18 mouse cellular contexts compared by ENCODE assay signal in genomic region chr14:68219025-68219595, GRCm38 (mm10).
DNase-seq lines count a peak whose midpoint lies in the region; ATAC-seq and TF ChIP-seq lines count a peak whose summit lies in the region.
"Had no signal": no experiment of that assay in that cellular context is flagged by ENCODE, and none has a peak within 500 bp of the region (broad histone marks: within the 10 kb centered on the region; RNA-seq: fewer than 3 reads in every experiment).

No protein-coding gene starts in this region.

- TF ChIP-seq CTCF in lung, embryonic 14.5 days (IDR thresholded peaks at IDR 0.05; ENCODE audit: low read depth) = no peak
- TF ChIP-seq CTCF in lung, postnatal 0 days (IDR thresholded peaks at IDR 0.05) = no peak
- no peak for TF ChIP-seq CTCF in cerebellum, adult 2 months (IDR thresholded peaks at IDR 0.05; ENCODE audit: borderline replicate concordance, insufficient read depth, low read depth, low read length)

- H3K36me3 ChIP-seq in heart, embryonic 11.5 days (ENCODE audit: control insufficient read depth, insufficient read depth, low read length) = no peaks in the 10 kb centered on the region
- no peaks in the 10 kb centered on the region for H3K36me3 ChIP-seq in lung, embryonic 14.5 days (ENCODE audit: insufficient read depth)
- H3K36me3 ChIP-seq in lung, postnatal 0 days (ENCODE audit: insufficient read depth, low read length) = no peaks in the 10 kb centered on the region
- no peaks in the 10 kb centered on the region for H3K36me3 ChIP-seq in neural tube, embryonic 15.5 days
- H3K36me3 ChIP-seq: embryonic facial prominence, embryonic 10.5 days; heart, embryonic 10.5 days had no signal

- TF ChIP-seq POLR2A in cerebellum, adult 2 months (IDR thresholded peaks at IDR 0.05; ENCODE audit: borderline replicate concordance, insufficient read depth, low read length) = no peak

- H3K4me3 ChIP-seq in heart, embryonic 11.5 days (ENCODE audit: low read depth, low read length) = no peak overlapping the region
- no peak overlapping the region for H3K4me3 ChIP-seq in lung, embryonic 14.5 days (ENCODE audit: low read depth, low read length)
- H3K4me3 ChIP-seq in lung, postnatal 0 days (ENCODE audit: low read depth, low read length) = no peak overlapping the region
- H3K4me3 ChIP-seq in cerebellum, adult 2 months (replicated peaks; ENCODE audit: insufficient read depth, low read depth, low read length) = no peak overlapping the region
- no peak overlapping the region for H3K4me3 ChIP-seq in neural tube, embryonic 15.5 days (replicated peaks)
- H3K4me3 ChIP-seq: embryonic facial prominence, embryonic 10.5 days; erythroblast, embryonic 14.5 days; heart, embryonic 10.5 days had no signal

- no peak for TF ChIP-seq EP300 in lung, postnatal 0 days (IDR thresholded peaks at IDR 0.05)

- no peak overlapping the region for H3K4me2 ChIP-seq in heart, embryonic 11.5 days
- no peak overlapping the region for H3K4me2 ChIP-seq in lung, embryonic 14.5 days
- H3K4me2 ChIP-seq in lung, postnatal 0 days (replicated peaks; ENCODE audit: low read depth, low read length) = no peak overlapping the region
- no peak overlapping the region for H3K4me2 ChIP-seq in neural tube, embryonic 15.5 days
- H3K4me2 ChIP-seq: midbrain, embryonic 11.5 days had no signal

- no peak for DNase-seq in heart, adult 8-10 months (ENCODE audit: low spot score)
- DNase-seq in lung, embryonic 14.5 days = peak; percentile 18
- DNase-seq in lung, postnatal 0 days (ENCODE audit: low spot score) = no peak
- DNase-seq in cerebellum, adult 2 months = peak; percentile 75 to 80
- DNase-seq in ovary, postnatal 10 days (ENCODE audit: low spot score) = no peak
- DNase-seq: B cell, adult 2 months; gastrocnemius, postnatal 14 days; kidney, adult 11 months; kidney, postnatal 10 days; thymus, postnatal 4 days had no signal

- WGBS in heart, embryonic 11.5 days (ENCODE audit: insufficient replicate concordance) = 66% methylated on average over 9 of the region's 9 CpGs
- 58% methylated on average over 9 of the region's 9 CpGs for WGBS in lung, embryonic 14.5 days
- 59% methylated on average over 9 of the region's 9 CpGs for WGBS in lung, postnatal 0 days
- WGBS in cerebellum, adult 2 months = 18% methylated on average over 9 of the region's 9 CpGs
- whole genome bisulfite sequencing in neural tube, embryonic 15.5 days = 77% methylated on average over 9 of the region's 9 CpGs

- H3K27ac ChIP-seq in heart, embryonic 11.5 days (ENCODE audit: low read depth, low read length) = 0 out of 2 replicates have a peak overlapping the region, but pooled peaks have one; percentile 41
- no peak overlapping the region for H3K27ac ChIP-seq in lung, embryonic 14.5 days (ENCODE audit: low read depth)
- H3K27ac ChIP-seq in lung, postnatal 0 days (ENCODE audit: low read length) = no peak overlapping the region
- H3K27ac ChIP-seq in cerebellum, adult 2 months (ENCODE audit: insufficient read depth, low read length) = peak overlapping the region; percentile 70
- 0 out of 2 replicates have a peak overlapping the region, but pooled peaks have one; percentile 23 for H3K27ac ChIP-seq in neural tube, embryonic 15.5 days (replicated peaks)
- H3K27ac ChIP-seq: embryonic facial prominence, embryonic 10.5 days; liver, embryonic 14.5 days had no signal

- peaks cover 12% of the 10 kb centered on the region; the same call in 1 of the 2 replicates for H3K4me1 ChIP-seq in heart, embryonic 11.5 days (ENCODE audit: control insufficient read depth, insufficient read depth, low read length)
- 0 out of 2 replicates have a peak, but pooled peaks cover 5% of the 10 kb centered on the region for H3K4me1 ChIP-seq in lung, embryonic 14.5 days (ENCODE audit: insufficient read depth)
- H3K4me1 ChIP-seq in lung, postnatal 0 days (ENCODE audit: insufficient read depth, low read depth, low read length) = no peaks in the 10 kb centered on the region
- peaks cover 16% of the 10 kb centered on the region for H3K4me1 ChIP-seq in cerebellum, adult 2 months (ENCODE audit: control insufficient read depth, insufficient read depth, low read length)
- peaks cover 16% of the 10 kb centered on the region for H3K4me1 ChIP-seq in neural tube, embryonic 15.5 days
- H3K4me1 ChIP-seq: embryonic facial prominence, embryonic 10.5 days had no signal

- no peaks in the 10 kb centered on the region for H3K9me3 ChIP-seq in heart, embryonic 11.5 days (replicated peaks; ENCODE audit: control insufficient read depth, low read length)
- no peaks in the 10 kb centered on the region for H3K9me3 ChIP-seq in lung, embryonic 14.5 days (ENCODE audit: low read depth, low read length)
- no peaks in the 10 kb centered on the region for H3K9me3 ChIP-seq in lung, postnatal 0 days (ENCODE audit: low read length)
- H3K9me3 ChIP-seq in neural tube, embryonic 15.5 days (replicated peaks) = no peaks in the 10 kb centered on the region
- H3K9me3 ChIP-seq: embryonic facial prominence, embryonic 10.5 days; heart, embryonic 10.5 days had no signal

- ATAC-seq in heart, embryonic 11.5 days (replicated peaks; ENCODE audit: insufficient number of reproducible peaks, low FRiP score, low TSS enrichment) = no peak
- no peak for ATAC-seq in lung, embryonic 14.5 days (ENCODE audit: insufficient read depth)
- no peak for ATAC-seq in lung, postnatal 0 days
- ATAC-seq in neural tube, embryonic 15.5 days (ENCODE audit: low FRiP score) = no peak
- ATAC-seq: Patski had no signal

- H3K9ac ChIP-seq in heart, embryonic 11.5 days (ENCODE audit: low read depth, low read length) = no peak overlapping the region
- H3K9ac ChIP-seq in lung, embryonic 14.5 days = no peak overlapping the region
- no peak overlapping the region for H3K9ac ChIP-seq in lung, postnatal 0 days (replicated peaks; ENCODE audit: low read depth)
- no peak overlapping the region for H3K9ac ChIP-seq in neural tube, embryonic 15.5 days (replicated peaks)
- H3K9ac ChIP-seq: liver, embryonic 14.5 days had no signal

- no peaks in the 10 kb centered on the region for H3K27me3 ChIP-seq in heart, embryonic 11.5 days (ENCODE audit: control insufficient read depth, insufficient read depth, low read length)
- no peaks in the 10 kb centered on the region for H3K27me3 ChIP-seq in lung, embryonic 14.5 days (ENCODE audit: insufficient read depth, low read length)
- H3K27me3 ChIP-seq in lung, postnatal 0 days (replicated peaks; ENCODE audit: insufficient read depth, low read length) = no peaks in the 10 kb centered on the region
- H3K27me3 ChIP-seq in cerebellum, adult 2 months (ENCODE audit: control insufficient read depth, insufficient read depth, low read length) = no peaks in the 10 kb centered on the region
- no peaks in the 10 kb centered on the region for H3K27me3 ChIP-seq in neural tube, embryonic 15.5 days (replicated peaks)

Comparison
In these comparisons a context has a peak if more than half of its experiments do, and no peak if none do; other contexts are left out.
1. DNase-seq: peak in lung, embryonic 14.5 days (single experiment) and cerebellum, adult 2 months (2 of 2); none in heart, adult 8-10 months (single experiment), lung, postnatal 0 days (single experiment) and ovary, postnatal 10 days (single experiment).
2. H3K27ac ChIP-seq: peak in heart, embryonic 11.5 days (single experiment), cerebellum, adult 2 months (single experiment) and neural tube, embryonic 15.5 days (single experiment); none in lung, embryonic 14.5 days (single experiment) and lung, postnatal 0 days (single experiment).